Mouse (Mus musculus) lung, postnatal 4 days (tissue): ENCODE measurements around the gene Traf3ip1.
A peak's percentile ranks its signal among the peaks of the same experiment; 100 is the strongest.
"Not testable (repeated sequence)": the region's sequence is repeated elsewhere in the genome, so short reads cannot be mapped to it uniquely, and the experiment has no call there.

ENCODE experiments used
- DNase-seq, 2 experiments: peaks; one replicate each; pipeline ENCODE4 v3.0.0; 2021

Gene Traf3ip1

DNA sequence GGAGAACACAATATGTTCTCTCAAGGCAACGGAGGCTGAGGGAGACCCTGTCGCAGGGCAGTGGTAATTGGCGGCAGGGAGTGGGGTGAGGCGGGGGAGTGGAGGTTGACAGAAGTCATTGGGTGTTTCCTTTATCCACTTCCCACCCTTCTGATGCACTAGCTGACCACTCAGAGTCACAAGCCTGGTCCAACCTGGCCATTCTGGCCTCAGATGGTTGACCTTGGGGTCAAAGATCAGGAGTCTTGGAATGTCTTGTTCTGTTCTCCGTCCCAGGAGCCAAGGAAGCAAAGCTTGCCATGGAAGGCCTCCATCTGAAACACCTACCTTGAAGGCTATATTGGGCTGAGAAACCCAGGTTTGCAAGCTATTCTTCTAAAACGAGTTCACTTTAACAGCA lies 28.3 kb upstream of the Traf3ip1 start:
- no peak for DNase-seq

DNA sequence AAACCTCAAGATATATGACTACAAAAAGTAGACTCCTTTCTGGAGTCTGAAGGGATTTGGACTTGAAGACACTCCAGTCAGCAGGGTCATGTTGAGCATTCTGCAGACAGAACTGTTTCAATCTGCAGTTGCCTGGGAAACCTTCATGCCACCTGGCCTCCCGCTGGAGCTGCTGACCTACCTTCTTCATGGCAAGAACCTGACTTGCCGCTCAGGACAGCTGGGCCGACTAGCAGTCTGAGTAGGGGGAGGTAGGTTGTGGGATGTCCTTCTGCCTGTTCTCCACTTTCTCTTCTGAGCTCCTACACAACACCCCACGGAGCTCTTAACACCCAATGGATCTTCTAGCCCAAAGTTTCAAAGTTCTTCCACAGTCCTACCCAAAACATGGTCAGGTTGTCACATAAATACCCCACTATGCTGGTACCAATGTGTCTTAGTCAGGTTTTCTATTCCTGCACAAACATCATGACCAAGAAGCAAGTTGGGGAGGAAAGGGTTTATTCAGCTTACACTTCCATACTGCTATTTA lies 24.5 kb upstream of the Traf3ip1 start:
- DNase-seq: no peak

DNA sequence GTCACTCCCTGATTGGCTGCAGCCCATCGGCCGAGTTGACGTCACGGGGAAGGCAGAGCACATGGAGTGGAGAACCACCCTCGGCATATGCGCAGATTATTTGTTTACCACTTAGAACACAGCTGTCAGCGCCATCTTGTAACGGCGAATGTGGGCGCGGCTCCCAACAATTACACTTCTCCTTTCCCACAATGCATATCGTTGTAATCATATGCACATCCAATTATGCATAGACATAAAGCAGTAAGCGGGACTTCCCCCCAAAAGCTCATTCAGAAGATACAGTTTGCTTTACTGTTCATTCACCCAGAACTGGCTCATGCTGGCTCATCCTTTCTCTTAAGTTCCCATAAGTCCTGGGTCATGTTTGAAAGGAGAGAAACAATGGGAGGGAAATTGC lies 16.3 kb upstream of the Traf3ip1 start:
- DNase-seq: not testable (repeated sequence)

DNA sequence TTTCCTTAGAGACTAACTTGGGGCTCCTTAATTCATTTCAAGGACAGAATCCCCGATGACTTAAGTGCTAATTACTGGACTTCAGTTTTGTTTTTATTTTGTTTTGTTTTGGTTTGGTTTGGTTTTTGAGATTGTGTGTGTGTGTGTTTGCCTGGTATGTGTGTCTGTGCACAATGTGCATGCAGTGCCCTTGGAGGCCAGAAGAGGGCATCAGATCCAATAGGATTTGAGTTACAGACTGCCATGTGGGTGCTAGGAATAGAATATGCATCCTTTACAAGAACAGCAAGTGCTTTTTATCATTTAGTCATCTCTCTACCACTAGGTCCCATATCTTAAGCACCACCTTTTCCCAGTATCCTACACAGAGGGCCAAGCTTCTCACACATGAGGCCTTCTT lies 15.5 kb upstream of the Traf3ip1 start:
- no peak for DNase-seq

DNA sequence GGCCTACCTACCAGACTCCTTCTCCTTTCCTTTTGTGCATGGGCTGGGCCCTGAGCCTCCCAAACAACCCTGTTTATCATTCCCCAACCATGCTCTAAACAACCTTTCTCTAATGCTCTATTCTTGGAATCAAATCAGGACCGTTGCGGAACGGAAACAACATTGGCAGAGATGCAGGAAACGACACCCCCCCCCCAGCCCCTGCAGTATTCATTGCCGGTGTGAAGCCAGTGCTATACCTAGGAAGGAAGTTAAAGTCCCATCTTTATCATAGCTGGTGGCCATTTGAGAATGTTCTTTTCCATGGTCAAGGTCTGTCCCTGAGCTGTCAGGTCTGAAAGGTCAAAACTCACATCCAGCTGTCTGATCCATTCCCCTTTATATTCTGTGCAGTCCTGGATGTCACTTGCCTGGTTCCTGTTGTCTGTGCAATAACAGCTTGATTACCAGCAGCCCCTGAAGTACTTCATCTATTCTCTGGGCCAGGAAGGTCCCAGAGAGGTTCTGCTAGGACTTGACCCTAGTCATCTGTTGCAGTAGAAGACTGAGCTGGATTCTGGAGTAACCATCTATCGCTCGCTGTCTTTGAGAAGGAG lies 11.7 kb upstream of the Traf3ip1 start:
- no peak for DNase-seq

DNA sequence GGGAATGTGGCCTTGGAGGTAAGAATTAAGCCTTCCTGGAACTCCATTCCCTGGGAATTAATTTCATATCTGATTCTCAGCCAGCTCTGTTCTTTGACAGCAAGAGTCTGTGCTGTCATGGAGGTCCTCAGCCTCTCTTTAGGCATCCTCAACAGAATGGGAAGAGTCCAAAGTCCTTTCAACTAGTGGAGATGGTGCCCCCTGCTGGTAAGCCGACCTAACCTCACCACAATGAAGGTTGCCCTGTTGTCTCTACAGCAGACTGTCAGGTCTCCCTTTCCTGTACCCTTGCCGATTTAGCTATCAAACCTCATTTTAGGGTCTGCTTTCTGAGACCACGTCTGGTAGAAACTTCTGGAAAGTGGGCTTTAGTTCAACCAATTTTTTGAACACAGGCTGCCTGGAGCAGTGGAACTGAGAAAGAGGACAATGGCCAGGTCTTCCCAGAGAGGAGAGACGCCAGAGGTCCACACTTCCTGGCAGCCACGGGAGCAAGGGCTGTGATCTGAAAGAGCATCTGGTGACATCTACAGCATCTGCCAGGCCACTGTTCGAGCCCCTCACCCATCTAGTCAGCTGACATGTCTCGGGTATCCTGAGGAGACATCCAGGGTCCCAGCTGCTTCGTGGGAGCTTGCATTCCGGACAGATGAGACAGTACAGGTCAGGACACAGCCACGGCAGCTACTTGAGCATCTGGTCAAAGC lies 11.0 kb upstream of the Traf3ip1 start:
- peak; percentile 79 to 89 for DNase-seq

DNA sequence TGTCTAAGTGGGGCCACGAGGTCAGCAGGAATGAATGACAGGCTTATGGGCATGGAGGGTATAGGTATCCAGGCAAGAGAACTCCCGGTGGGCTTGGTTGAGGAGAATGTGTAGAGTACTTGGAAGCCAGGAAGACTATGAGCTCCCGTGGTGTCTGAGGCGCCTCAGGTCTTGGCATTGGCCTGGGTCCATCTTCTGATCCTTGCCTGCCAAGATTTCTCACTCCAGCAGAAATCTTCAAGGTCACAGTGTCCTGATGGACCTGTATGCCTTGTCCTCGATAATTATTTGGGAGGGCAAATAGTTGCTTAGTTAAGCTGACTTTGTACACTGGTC lies 10.5 kb upstream of the Traf3ip1 start:
- no peak for DNase-seq

DNA sequence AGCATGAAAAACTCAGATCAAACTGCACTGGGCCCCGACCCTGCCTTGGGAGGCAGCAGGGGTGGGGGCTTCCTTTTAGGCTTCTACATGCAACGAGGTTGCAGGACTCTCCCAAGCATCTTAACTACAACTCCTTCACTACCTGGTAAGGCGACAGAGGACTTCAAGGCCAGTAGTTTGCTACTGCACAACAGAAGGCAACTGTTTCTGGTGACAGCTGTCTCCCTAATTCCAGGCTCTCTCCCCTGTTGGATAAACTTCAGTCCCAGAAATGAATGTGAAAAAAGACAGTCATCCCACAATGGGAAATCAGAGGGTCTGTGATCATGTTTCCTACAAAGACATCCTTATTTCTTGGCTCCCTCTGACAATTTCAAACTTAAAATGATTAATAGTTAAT lies 9.0 kb upstream of the Traf3ip1 start:
- DNase-seq: no peak

DNA sequence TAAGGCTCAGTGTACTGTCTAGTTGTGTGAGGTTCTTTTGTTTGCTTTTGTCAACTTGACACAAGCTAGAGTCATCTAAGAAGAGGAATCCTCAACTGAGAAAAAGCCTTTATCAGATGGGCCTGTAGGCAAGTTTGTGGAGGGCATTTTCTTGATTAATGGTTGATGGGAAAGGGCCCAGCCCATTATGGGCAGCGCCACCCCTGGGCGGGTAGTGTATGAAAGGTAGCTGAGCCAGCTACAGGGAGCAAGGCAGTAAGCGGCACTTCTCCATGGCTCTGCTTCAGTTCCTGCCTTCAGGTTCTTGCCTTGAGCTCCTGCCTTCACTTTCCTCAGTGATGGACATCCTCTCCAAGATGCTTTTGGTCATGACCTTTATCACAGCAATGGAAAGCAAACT lies 8.3 kb upstream of the Traf3ip1 start:
- no peak for DNase-seq

DNA sequence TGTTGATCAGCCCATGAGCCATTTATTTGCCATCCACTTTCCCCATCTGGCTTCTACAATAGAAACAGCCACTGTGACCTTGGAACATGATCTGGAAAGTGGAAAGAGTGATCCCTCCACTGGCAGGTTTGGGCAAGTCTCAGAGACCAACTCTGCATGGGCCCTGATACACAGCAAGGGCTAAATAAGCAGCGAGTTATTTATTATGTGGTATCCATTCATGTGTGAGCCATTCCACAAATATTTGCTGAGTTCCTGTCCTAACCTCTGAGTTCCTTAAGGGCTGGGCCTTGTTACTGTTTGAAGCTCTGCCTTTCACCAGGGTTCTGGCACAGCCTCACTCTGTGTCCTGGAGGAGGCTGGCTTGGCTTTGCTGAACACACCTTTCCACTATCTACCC lies 4.1 kb upstream of the Traf3ip1 start:
- DNase-seq: no peak

DNA sequence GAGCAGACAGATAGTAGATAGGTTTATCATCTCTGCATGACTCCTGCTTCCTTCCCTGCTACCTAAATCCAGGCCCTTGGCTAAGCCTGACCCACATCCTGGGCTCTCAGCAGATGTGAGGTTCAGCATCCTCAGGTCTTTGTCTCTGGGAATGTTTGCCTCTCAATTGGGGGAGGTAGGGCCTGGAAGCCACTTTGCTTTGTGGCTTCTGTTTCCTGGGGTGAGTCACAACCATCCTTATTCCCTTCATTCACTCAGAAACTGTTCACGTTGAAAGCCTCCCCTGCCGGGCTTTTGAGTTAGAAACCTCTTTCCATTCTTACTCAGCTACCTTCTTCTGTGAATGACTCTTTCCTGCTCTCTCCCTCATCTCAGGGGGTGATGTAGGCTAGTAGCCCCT lies 1.7 kb upstream of the Traf3ip1 start:
- no peak for DNase-seq

DNA sequence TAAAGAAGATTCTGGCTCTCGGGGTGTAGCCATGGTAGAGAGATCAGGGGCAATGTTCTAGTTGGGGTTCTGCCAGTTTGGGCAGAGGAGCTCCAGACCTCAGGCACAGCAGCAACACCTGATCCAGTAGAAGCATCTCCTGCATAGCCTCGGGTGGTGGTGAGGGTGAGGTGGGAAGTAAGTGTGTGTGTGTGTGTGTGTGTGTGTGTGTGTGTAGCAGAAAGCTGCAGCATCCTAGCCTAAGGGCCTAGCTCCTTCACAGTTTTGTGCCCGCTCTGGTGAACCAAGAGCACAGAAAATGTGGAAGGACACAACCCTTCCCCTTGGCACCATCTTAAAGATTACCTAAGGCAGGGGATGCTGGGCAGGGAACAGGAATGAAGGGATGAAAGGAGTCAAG lies 509 bp upstream of the Traf3ip1 start:
- DNase-seq: no peak

DNA sequence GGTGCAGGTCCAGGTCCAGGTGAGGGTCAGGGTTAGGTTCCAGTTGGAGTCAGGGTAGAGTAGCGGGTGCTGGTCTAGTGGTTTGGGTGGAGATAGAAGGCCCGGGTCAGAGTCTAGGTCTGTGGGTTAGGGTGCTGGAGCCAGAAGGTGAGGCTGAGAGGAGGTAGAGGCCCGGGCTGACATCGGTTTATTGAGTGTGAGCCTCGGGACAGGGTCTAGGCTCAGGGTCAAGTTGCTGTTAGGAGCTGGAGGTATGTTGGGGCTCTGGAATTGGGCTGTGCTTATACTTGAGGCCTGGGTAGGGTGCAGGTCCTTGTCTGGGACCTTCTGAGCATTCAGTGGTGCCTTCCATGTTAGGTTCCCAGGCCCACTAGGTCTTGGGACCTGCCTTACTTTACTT lies 874 bp downstream of the Traf3ip1 start:
- DNase-seq: peak in 1 of 2 experiments; percentile 7

DNA sequence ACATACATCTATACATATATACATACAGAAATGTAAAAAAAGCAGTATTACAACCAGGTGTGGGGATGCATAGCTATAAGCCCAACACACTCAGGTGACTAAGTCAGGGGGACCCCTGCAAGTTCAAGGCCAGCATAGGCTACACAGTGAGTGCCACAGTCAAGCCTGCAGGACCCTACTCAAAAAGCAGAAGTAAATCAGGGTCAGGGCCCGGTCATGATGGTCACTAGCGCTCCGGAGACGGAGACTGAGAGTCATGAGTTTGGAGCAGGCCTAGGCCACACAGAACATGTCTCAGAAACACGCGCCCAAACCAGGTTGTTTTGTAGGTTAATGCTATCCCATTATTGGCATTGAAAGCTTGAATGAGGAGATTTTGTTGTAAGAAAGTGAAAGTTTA lies 4.1 kb downstream of the Traf3ip1 start:
- DNase-seq: no peak

DNA sequence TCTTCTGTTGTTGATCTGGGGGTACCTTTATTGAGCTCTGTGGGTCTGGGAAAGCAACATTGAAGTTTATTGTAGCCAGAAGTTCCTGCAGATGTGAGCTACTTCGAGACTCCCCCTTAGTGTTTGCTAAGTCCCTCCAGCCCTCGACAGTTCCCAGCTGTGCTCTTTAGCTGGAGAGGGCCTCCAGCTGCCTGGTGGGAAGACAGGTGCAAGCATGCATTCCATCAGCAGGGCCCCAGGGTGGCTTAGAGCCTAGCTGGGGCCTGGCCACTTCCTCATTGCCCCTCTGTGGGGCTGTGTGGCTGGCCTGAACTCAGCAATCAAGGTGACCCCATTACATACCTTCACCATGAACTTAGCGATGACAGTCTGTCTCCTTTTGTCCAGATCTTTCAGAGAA lies 10.2 kb downstream of the Traf3ip1 start:
- no peak for DNase-seq

DNA sequence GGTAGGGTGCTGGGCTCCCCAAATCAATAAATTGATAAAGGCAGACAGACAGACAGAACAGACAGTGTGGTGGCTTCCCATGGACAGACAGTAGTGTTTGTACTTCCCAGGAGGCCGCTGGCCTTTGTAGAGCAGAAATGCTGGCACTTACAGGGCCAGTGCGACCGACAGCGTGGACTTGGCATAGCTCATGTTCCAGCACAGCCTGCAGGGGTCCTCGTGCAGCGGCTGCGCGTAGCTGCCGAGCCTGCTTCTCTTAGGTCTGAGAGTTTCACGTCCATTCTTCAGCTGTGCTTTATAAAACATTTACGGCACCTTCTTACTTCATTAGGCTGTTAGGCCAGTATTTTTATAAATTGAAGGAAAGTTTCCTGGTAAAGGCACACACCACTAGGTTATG lies 20.5 kb downstream of the Traf3ip1 start:
- no peak for DNase-seq

DNA sequence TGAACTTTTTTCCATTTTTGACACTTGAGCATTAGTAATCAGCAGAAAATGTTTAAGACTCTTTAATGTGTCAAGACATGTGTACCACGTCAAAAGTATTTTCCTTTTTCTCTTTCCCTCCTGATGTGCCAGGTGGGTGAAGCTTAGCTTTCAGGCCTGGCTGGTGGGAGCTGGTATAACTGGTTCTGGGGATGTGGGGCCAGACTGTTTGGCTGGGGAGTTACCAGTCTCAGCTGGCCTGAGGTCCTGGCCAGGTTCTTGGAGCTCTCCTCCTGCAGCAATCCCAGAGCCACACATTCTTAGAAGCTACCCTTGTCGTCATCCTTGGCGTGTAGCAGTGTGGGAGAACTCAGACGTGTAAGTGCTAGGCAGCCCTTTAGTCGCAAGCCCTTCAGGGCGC lies 21.2 kb downstream of the Traf3ip1 start:
- no peak for DNase-seq

DNA sequence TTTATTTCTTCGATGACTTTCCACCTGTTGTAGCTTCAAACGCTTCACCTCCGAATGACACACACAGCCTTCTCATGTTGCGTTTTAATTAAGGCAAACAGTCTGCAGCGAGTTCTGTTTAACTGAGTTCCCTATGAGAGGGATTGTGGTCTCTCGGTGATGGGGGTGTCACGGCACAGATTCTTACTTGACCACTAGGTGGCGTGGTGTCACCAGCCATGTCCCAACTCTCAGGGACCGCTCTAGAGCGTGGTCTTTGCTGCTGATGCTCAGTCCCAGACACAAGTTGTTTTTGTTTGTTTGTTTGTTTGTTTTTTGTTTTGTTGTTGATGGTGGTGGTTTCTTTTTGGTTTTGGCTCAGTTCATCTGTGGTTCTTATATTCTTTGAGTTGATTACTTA lies 29.3 kb downstream of the Traf3ip1 start:
- DNase-seq: peak; percentile 45 to 69

DNA sequence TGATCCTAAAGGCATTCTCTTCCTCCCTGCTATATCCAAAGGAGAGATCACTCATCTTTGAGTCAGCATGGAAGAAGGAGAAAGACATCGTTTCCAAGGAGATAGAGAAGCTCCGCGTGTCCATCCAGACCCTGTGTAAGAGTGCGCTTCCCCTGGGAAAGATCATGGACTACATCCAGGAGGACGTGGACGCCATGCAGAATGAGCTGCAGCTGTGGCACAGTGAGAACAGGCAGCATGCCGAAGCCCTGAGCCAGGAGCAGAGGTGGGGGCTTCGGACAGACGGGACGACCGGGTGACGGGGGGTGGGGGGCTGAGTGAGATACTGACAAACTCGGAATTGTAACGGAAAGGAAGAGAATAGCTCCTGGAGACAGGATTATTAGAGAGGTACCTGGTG lies 31.4 kb downstream of the Traf3ip1 start:
- no peak for DNase-seq

DNA sequence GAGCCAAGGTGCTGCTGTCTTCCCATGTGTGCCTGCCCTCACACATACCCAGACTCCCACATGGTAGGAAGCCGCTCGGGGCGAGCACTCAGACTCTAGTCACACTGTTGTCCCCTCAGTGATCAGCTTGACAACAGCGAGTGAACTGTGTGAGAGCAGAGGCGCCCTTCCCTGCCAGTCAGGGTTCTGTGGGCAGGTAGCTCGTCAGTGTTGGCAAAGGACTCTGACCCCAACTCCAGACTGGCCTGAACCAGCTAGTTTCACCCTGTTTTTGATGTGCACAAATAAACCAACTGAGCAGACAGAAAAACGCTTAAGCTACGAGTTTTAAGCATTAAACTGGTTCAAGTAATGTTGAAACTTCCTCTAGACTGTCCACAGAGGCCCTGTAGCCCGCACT lies 35.7 kb downstream of the Traf3ip1 start:
- no peak for DNase-seq

DNA sequence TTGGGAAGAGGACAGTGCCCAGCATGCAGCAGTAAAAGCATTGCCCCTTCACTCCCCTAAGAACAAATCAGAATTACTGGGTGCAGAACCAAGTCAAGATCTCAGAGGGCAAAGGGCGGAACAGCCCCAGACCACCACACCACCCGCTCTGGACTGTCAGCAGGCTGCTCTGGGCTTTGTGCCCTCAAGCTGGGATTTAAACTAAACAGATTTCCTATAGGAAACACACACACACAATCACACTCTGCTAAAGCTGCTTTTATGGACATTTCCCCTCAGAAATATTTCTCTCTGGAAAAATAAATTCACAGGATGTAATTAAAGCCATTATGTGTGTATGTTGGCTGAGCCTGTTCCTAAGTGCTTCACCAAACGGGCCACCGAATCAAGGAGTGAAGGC lies 37.8 kb downstream of the Traf3ip1 start:
- no peak for DNase-seq

DNA sequence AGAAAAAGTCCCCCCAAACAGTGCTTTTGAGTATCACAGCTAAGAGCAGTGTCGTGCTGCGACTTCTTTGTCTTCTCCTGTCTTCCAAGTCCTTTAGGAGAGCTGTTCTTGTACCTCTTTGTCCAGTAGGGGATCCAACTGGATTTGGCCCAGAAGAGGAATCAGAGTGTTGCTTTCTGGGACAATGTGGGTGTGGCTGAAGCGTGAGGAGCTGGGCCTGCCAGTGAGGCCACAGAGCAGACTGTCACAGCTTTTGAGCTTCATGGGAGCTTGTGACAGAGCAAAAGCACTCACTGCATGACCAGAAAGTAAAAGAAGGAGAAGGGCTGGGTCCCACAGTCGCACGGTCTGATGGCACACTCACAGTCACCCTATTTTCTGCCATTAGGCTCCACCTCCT lies 38.4 kb downstream of the Traf3ip1 start:
- DNase-seq: peak; percentile 32 to 48

DNA sequence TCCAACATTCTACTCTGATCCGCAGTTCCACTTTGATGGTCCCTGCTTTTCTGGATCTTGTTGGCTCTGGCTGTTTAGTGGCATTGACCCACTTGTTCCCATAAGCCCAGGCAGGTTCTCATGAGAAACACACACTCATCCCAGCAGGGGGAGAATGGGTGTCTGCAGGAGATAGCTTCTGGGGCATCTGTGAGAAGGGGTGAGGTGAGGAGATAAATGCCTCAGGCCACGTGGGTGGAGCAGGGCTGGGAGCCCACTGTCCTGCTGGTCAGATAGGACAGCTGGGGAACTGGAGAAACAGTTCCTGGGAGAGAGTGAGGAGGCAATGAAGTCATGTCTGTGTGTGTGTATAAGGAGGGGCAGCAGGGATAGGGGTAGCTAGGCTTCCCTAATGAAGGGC lies 39.0 kb downstream of the Traf3ip1 start:
- DNase-seq: no peak

DNA sequence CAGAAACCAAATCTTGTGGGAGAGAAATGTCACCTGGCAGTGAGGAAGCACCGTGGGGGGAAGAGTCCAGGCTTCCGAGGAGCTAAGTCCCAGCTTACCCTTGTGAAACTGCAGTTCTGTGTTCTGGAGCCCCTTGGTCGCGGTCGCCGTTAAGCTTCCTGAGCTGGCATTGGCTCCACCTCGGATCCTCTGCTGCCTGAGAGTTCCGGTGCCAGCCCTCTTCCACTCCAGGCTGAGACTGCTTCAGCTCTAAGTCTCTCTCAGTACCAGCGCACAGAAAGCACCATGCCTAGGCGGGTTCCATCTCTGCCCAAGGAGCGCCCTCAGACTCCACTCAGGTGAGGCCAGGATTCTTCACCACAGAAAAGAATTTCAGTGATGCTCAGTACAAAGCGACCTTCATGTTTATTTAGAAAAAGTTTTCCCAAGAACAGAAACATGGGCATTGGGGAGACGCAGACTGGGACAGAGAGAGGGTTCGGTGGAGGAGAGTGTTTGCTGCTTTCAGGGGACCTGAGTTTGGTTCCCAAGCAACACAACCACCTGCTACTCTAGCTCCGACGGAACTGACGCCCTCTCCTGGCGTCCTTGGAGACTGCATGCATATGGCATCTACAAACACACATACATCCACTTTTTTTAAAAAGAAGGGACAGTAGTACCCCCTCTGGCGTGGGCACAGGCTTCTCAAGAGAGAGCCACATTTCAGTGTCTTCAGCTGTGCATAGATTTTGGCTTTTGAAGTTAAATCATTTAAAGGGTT lies 39.7 kb downstream of the Traf3ip1 start:
- no peak for DNase-seq
